Mouse (Mus musculus): ENCODE measurements around the gene Pkd1. TPM values are rescaled to one million over a fixed set of nuclear protein-coding genes. Genes with fewer than 3 reads are reported as not detected.

The Pkd1 gene
- polyA plus RNA-seq, 1 experiment from 2014 or later: 10.9 TPM

Small RNAs within 50 kb of the gene (microRNA-seq; reads per million reads assigned to microRNA genes)
- not detected for gene Gm24589

Other genes with a start within 250 kb of the Pkd1 start
- 0.11 TPM in 1 of 2 replicates, not detected in the other for gene Abca17, start 198.8 kb upstream of the Pkd1 start, polyA plus RNA-seq (2015; fragmentation: Nextera tagmentation; extraction: Ambion mirVana)
- 6.2 and 6.4 TPM in 2 replicates for gene Abca3, start 197.9 kb upstream of the Pkd1 start, polyA plus RNA-seq (2015; fragmentation: Nextera tagmentation; extraction: Ambion mirVana)
- 234 and 235 TPM in 2 replicates for gene Rnps1, start 135.3 kb upstream of the Pkd1 start, polyA plus RNA-seq (2015; fragmentation: Nextera tagmentation; extraction: Ambion mirVana)
- gene Eci1, start 123.2 kb upstream of the Pkd1 start, polyA plus RNA-seq (2015; fragmentation: Nextera tagmentation; extraction: Ambion mirVana): 234 and 266 TPM in 2 replicates
- gene Dnase1l2, start 106.7 kb upstream of the Pkd1 start, polyA plus RNA-seq (2015; fragmentation: Nextera tagmentation; extraction: Ambion mirVana): 1.5 and 1.7 TPM in 2 replicates
- 24.5 and 25.9 TPM in 2 replicates for gene E4f1, start 79.5 kb upstream of the Pkd1 start, polyA plus RNA-seq (2015; fragmentation: Nextera tagmentation; extraction: Ambion mirVana)
- gene Pgp, start 79.4 kb upstream of the Pkd1 start, polyA plus RNA-seq (2015; fragmentation: Nextera tagmentation; extraction: Ambion mirVana): 61.3 and 66.8 TPM in 2 replicates
- 0.27 TPM in 1 of 2 replicates, not detected in the other for gene Bricd5, start 76.0 kb upstream of the Pkd1 start, polyA plus RNA-seq (2015; fragmentation: Nextera tagmentation; extraction: Ambion mirVana)
- 18.1 TPM in 2 replicates for gene Mlst8, start 70.8 kb upstream of the Pkd1 start, polyA plus RNA-seq (2015; fragmentation: Nextera tagmentation; extraction: Ambion mirVana)
- gene Caskin1, start 61.2 kb upstream of the Pkd1 start, polyA plus RNA-seq (2015; fragmentation: Nextera tagmentation; extraction: Ambion mirVana): 0.55 and 0.76 TPM in 2 replicates
- gene Traf7, start 21.9 kb upstream of the Pkd1 start, polyA plus RNA-seq (2015; fragmentation: Nextera tagmentation; extraction: Ambion mirVana): 72.5 and 76.1 TPM in 2 replicates
- gene Rab26, start 15.6 kb upstream of the Pkd1 start, polyA plus RNA-seq (2015; fragmentation: Nextera tagmentation; extraction: Ambion mirVana): 1.0 and 1.4 TPM in 2 replicates
- 43.4 and 47.9 TPM in 2 replicates for gene Tsc2, start 82.8 kb downstream of the Pkd1 start, polyA plus RNA-seq (2015; fragmentation: Nextera tagmentation; extraction: Ambion mirVana)
- 9.6 and 9.8 TPM in 2 replicates for gene Nthl1, start 82.8 kb downstream of the Pkd1 start, polyA plus RNA-seq (2015; fragmentation: Nextera tagmentation; extraction: Ambion mirVana)
- 46.8 and 51.1 TPM in 2 replicates for gene Slc9a3r2, start 100.5 kb downstream of the Pkd1 start, polyA plus RNA-seq (2015; fragmentation: Nextera tagmentation; extraction: Ambion mirVana)
- gene Npw, start 108.6 kb downstream of the Pkd1 start, polyA plus RNA-seq (2015; fragmentation: Nextera tagmentation; extraction: Ambion mirVana): not detected in 2 replicates
- gene Zfp598, start 119.9 kb downstream of the Pkd1 start, polyA plus RNA-seq (2015; fragmentation: Nextera tagmentation; extraction: Ambion mirVana): 15.1 and 15.8 TPM in 2 replicates
- gene Syngr3, start 140.1 kb downstream of the Pkd1 start, polyA plus RNA-seq (2015; fragmentation: Nextera tagmentation; extraction: Ambion mirVana): 0.59 and 0.83 TPM in 2 replicates
- gene Gfer, start 146.3 kb downstream of the Pkd1 start, polyA plus RNA-seq (2015; fragmentation: Nextera tagmentation; extraction: Ambion mirVana): 31.4 and 31.9 TPM in 2 replicates
- gene Noxo1, start 146.4 kb downstream of the Pkd1 start, polyA plus RNA-seq (2015; fragmentation: Nextera tagmentation; extraction: Ambion mirVana): 1.1 TPM in 2 replicates
- 45.7 and 47.4 TPM in 2 replicates for gene Tbl3, start 157.8 kb downstream of the Pkd1 start, polyA plus RNA-seq (2015; fragmentation: Nextera tagmentation; extraction: Ambion mirVana)
- not detected in 2 replicates for gene Rnf151, start 168.2 kb downstream of the Pkd1 start, polyA plus RNA-seq (2015; fragmentation: Nextera tagmentation; extraction: Ambion mirVana)
- gene Rps2, start 168.3 kb downstream of the Pkd1 start, polyA plus RNA-seq (2015; fragmentation: Nextera tagmentation; extraction: Ambion mirVana): 903 and 1,010 TPM in 2 replicates
- 344 and 399 TPM in 2 replicates for gene Ndufb10, start 174.6 kb downstream of the Pkd1 start, polyA plus RNA-seq (2015; fragmentation: Nextera tagmentation; extraction: Ambion mirVana)
- gene Rpl3l, start 178.0 kb downstream of the Pkd1 start, polyA plus RNA-seq (2015; fragmentation: Nextera tagmentation; extraction: Ambion mirVana): 0.68 and 1.1 TPM in 2 replicates
- 18.0 and 20.4 TPM in 2 replicates for gene Msrb1, start 186.8 kb downstream of the Pkd1 start, polyA plus RNA-seq (2015; fragmentation: Nextera tagmentation; extraction: Ambion mirVana)
- gene Hs3st6, start 203.2 kb downstream of the Pkd1 start, polyA plus RNA-seq (2015; fragmentation: Nextera tagmentation; extraction: Ambion mirVana): 0.24 and 0.59 TPM in 2 replicates

Data from heart, embryonic 13.5 days (tissue).